Mouse (Mus musculus) midbrain, embryonic 13.5 days (tissue): Measurements from ENCODE around the gene Smg7. TPM values are rescaled to one million over a fixed set of nuclear protein-coding genes. Genes with fewer than 3 reads are reported as not detected.
"Not testable (repeated sequence)": the region's sequence is repeated elsewhere in the genome, so short reads cannot be mapped to it uniquely, and the experiment has no call there.

Experiments
- ATAC-seq: fragments of 200-750 bp; cut with Nextera tagmentation; 2 replicates; pipeline ENCODE4 v1.8.0; 2017; ENCODE audit warnings: mild to moderate bottlenecking, moderate TSS enrichment, moderate library complexity
- H3K27ac ChIP-seq: fragments of 300-500 bp; sonication (generic); 2 replicates; pipeline ENCODE4 v1.5.1; 2015; ENCODE audit warnings: inconsistent platforms, mild to moderate bottlenecking, moderate library complexity
- H3K27me3 ChIP-seq: fragments of 300-500 bp; sonication (generic); 2 replicates; pipeline ENCODE4 v1.6.1; 2015; ENCODE audit warnings: mild to moderate bottlenecking, inconsistent platforms
- H3K36me3 ChIP-seq: fragments of 300-500 bp; sonication (generic); 2 replicates; pipeline ENCODE4 v1.6.1; 2015; ENCODE audit warnings: mild to moderate bottlenecking, inconsistent platforms
- H3K4me1 ChIP-seq: fragments of 300-500 bp; sonication (generic); replicated peaks from 2 replicates; pipeline ENCODE4 v1.6.1; 2015; ENCODE audit warnings: inconsistent platforms
- H3K4me2 ChIP-seq: fragments of 300-500 bp; sonication (generic); replicated peaks from 2 replicates; pipeline ENCODE4 v1.6.1; 2015; ENCODE audit warnings: moderate library complexity, mild to moderate bottlenecking, inconsistent platforms
- H3K4me3 ChIP-seq: fragments of 300-500 bp; sonication (generic); replicated peaks from 2 replicates; pipeline ENCODE4 v1.5.1; 2015; ENCODE audit warnings: mild to moderate bottlenecking, inconsistent platforms
- H3K9ac ChIP-seq: fragments of 300-500 bp; sonication (generic); replicated peaks from 2 replicates; pipeline ENCODE4 v1.6.1; 2015; ENCODE audit warnings: mild to moderate bottlenecking, inconsistent platforms
- H3K9me3 ChIP-seq: fragments of 300-500 bp; sonication (generic); 2 replicates; pipeline ENCODE4 v1.6.1; 2016; ENCODE audit warnings: mild to moderate bottlenecking, inconsistent platforms
- WGBS: fragments of 180-500 bp; shearing (Covaris S2); methylation state at CpG from one replicate; pipeline ENCODE4 v1.1.7; 2015; 5-methylcytosine and 5-hydroxymethylcytosine counted together
- polyA plus RNA-seq: library from polyadenylated mRNA; unstranded; fragments of >200 nt; fragmentation: Nextera tagmentation; extraction: Ambion mirVana; gene quantifications from 2 replicates; pipeline ENCODE4 v1.2.1, GENCODE M21; 2015

Gene Smg7
- polyA plus RNA-seq, 1 experiment from 2014 or later = 36.9 TPM

DNA sequence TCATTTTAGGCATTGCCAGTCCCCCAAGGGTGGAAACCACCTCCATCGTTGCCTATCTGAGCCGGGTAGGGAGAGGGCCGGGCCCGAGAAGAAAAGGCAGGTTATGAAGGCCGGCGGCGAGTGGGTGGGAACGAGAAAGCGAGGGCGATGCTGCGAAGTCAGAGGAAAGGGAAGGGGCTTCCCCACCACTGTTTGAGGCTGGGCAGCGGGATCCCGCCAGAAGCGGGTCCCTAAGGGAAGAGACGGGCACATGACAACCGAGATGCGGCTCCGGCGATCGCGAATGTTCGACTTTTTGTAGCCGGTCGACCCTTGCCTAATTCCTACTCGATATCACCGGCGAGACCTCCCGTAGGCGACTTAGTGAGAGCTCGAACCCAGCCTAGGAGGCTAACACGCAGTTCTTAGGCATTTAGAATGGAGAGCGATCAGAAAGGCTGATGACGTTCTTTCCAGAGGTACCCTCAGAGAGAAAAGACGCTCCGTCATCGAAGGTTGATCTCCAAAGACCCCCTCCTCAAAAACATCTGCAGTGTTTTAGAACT, 1.2 kb upstream of the Smg7 start:
- no peaks in the 10 kb centered on the region for H3K36me3 ChIP-seq
- H3K4me1 ChIP-seq = peaks cover 20% of the 10 kb centered on the region
- no peaks in the 10 kb centered on the region for H3K9me3 ChIP-seq
- under 1% methylated on average over 36 of the region's 36 CpGs for WGBS
- peak overlapping the region; percentile 87 for H3K4me2 ChIP-seq
- H3K9ac ChIP-seq = peak overlapping the region; percentile 71
- no peaks in the 10 kb centered on the region for H3K27me3 ChIP-seq
- peak overlapping the region; percentile 89 for H3K4me3 ChIP-seq
- H3K27ac ChIP-seq = peak overlapping the region; percentile 99
- ATAC-seq = peak; percentile 57

- peak overlapping the region; percentile 89 for H3K4me3 ChIP-seq
- peak overlapping the region; percentile 99 for H3K27ac ChIP-seq
- peak overlapping the region; percentile 91 for H3K9ac ChIP-seq
- peak; percentile 89 for ATAC-seq
- no peaks in the 10 kb centered on the region for H3K9me3 ChIP-seq
- H3K4me2 ChIP-seq = peak overlapping the region; percentile 87
- H3K27me3 ChIP-seq = no peaks in the 10 kb centered on the region
- peaks cover 20% of the 10 kb centered on the region for H3K4me1 ChIP-seq
- no peaks in the 10 kb centered on the region for H3K36me3 ChIP-seq
- under 1% methylated on average over 53 of the region's 69 CpGs for WGBS
Observed at GRCm38 (mm10) chr1:152902665-152903516, 445 bp upstream of the Smg7 start.

- ATAC-seq = no peak
- peak overlapping the region; percentile 99 for H3K27ac ChIP-seq
- peak overlapping the region; percentile 89 for H3K4me3 ChIP-seq
Observed at GRCm38 (mm10) chr1:152901419-152901764, 1.1 kb downstream of the Smg7 start.

GRCm38 (mm10) chr1:152888086-152888485, 14.4 kb downstream of the Smg7 start:
- WGBS = 99% methylated on average over 3 of the region's 5 CpGs
- H3K4me2 ChIP-seq, H3K27me3 ChIP-seq, H3K27ac ChIP-seq, H3K9ac ChIP-seq, H3K4me1 ChIP-seq, H3K9me3 ChIP-seq, H3K4me3 ChIP-seq, H3K36me3 ChIP-seq, ATAC-seq: not testable (repeated sequence)

More at GRCm38 (mm10) chr1:152901419-152901764, 1.1 kb downstream of the Smg7 start:
- Histone ChIP-seq H3K4me1 (peaks cover 20% of the 10 kb centered on the region), H3K9me3 (no peaks in the 10 kb centered on the region), H3K4me2 (peak overlapping the region; percentile 84), H3K36me3 (no peaks in the 10 kb centered on the region), H3K9ac (peak overlapping the region; percentile 91), H3K27me3 (no peaks in the 10 kb centered on the region)
- under 1% methylated on average over 6 of the region's 6 CpGs for WGBS

GRCm38 (mm10) chr1:152871031-152871430, 31.4 kb downstream of the Smg7 start:
- H3K27me3 ChIP-seq = no peaks in the 10 kb centered on the region
- peaks cover 22% of the 10 kb centered on the region for H3K36me3 ChIP-seq
- H3K4me1 ChIP-seq = peaks cover 8% of the 10 kb centered on the region
- no peak overlapping the region for H3K4me3 ChIP-seq
- no peak overlapping the region for H3K27ac ChIP-seq
- no peaks in the 10 kb centered on the region for H3K9me3 ChIP-seq
- 85% methylated on average over 3 of the region's 3 CpGs for WGBS
- ATAC-seq = no peak
- no peak overlapping the region for H3K4me2 ChIP-seq
- H3K9ac ChIP-seq = no peak overlapping the region

DNA sequence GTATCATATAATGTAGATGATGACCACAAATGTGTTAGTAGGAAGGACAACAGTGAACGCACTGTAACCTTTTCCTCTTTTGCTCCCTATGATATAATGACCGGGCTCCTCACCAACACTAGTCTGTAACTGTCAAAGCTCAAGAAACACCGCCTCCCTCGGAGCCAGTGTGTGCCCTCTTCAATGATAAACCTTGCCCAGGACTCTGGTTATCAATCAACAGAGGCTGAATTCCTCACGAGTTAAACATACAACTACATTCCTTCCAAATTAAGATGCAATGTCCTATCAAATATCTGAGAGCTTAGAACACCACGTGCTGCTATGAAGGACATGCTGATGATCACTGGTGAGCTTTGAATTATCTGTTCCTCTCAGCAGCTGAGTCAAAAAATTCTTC, 32.5 kb downstream of the Smg7 start:
- 96% methylated on average over 6 of the region's 6 CpGs for WGBS

GRCm38 (mm10) chr1:152846856-152847255, 55.6 kb downstream of the Smg7 start:
- 95% methylated on average over 2 of the region's 2 CpGs for WGBS
- no peak overlapping the region for H3K9ac ChIP-seq
- H3K27me3 ChIP-seq = no peaks in the 10 kb centered on the region
- no peak for ATAC-seq
- H3K4me2 ChIP-seq = no peak overlapping the region
- H3K9me3 ChIP-seq = no peaks in the 10 kb centered on the region
- no peak overlapping the region for H3K4me3 ChIP-seq
- H3K36me3 ChIP-seq = peaks cover 78% of the 10 kb centered on the region
- no peaks in the 10 kb centered on the region for H3K4me1 ChIP-seq
- H3K27ac ChIP-seq = no peak overlapping the region

More for the DNA sequence above, 32.5 kb downstream of the Smg7 start:
- ATAC-seq = no peak
- H3K27ac ChIP-seq = no peak overlapping the region
- H3K9me3 ChIP-seq = no peaks in the 10 kb centered on the region
- peaks cover 30% of the 10 kb centered on the region for H3K36me3 ChIP-seq
- peaks cover 8% of the 10 kb centered on the region for H3K4me1 ChIP-seq
- H3K27me3 ChIP-seq = no peaks in the 10 kb centered on the region
- H3K4me2 ChIP-seq = no peak overlapping the region
- H3K4me3 ChIP-seq = no peak overlapping the region
- H3K9ac ChIP-seq = no peak overlapping the region

GRCm38 (mm10) chr1:152845211-152845730, 57.2 kb downstream of the Smg7 start:
- Histone ChIP-seq H3K4me2 (no peak overlapping the region), H3K27me3 (no peaks in the 10 kb centered on the region), H3K36me3 (peaks cover 80% of the 10 kb centered on the region), H3K4me1 (no peaks in the 10 kb centered on the region), H3K4me3 (no peak overlapping the region), H3K27ac (no peak overlapping the region), H3K9ac (no peak overlapping the region), H3K9me3 (no peaks in the 10 kb centered on the region)
- WGBS = 87% methylated on average over 3 of the region's 3 CpGs
- no peak for ATAC-seq

DNA sequence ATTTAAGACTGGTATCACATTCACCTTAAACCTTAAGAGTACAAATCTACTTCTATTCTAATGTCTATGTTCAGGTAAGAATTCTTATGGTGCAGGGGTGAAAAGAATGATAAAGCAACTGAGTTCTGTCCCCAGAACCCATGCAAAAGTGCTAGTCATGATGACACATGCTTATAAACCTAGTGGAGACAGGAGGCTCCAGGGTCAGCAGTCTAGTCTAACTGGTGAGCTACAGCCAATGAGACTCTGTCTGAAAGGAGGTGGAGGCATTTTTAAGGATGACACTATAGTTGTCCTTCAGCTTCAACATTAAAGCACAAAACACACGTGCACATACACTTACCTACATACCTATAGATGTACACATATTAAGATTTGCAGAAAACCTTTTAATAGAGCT, 57.8 kb downstream of the Smg7 start:
- ATAC-seq = no peak
- 100% methylated on average over 1 of the region's 1 CpGs for WGBS

GRCm38 (mm10) chr1:152841057-152841456, 61.4 kb downstream of the Smg7 start:
- 92% methylated on average over 2 of the region's 2 CpGs for WGBS
- Histone ChIP-seq H3K9ac (no peak overlapping the region), H3K4me1 (no peaks in the 10 kb centered on the region), H3K27me3 (no peaks in the 10 kb centered on the region), H3K36me3 (peaks cover 86% of the 10 kb centered on the region), H3K27ac (no peak overlapping the region), H3K4me3 (no peak overlapping the region), H3K4me2 (no peak overlapping the region), H3K9me3 (no peaks in the 10 kb centered on the region)
- ATAC-seq = no peak

More for the DNA sequence above, 57.8 kb downstream of the Smg7 start:
- Histone ChIP-seq H3K4me3 (no peak overlapping the region), H3K4me1 (no peaks in the 10 kb centered on the region), H3K27ac (no peak overlapping the region), H3K4me2 (no peak overlapping the region), H3K27me3 (no peaks in the 10 kb centered on the region), H3K9me3 (no peaks in the 10 kb centered on the region), H3K9ac (no peak overlapping the region), H3K36me3 (peaks cover 83% of the 10 kb centered on the region)

DNA sequence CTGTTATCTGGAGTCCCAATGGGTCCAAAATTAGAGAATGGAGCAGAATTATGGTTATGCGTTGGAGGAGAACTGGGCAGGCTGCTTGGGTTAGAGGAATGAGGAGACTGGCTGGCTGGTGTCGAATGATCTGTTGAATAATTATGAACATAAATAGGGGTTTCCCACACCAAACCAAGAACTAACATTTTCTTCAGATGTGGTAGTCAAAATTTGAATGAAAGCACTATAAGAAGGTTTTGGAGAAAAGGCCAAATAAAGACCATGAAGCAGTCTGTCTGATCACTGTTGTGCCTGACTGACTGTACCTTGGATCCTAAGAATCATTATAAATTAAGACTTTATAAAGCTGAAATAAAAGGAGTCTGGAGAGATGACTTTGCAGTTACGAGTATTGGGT, 62.1 kb downstream of the Smg7 start:
- no peak overlapping the region for H3K9ac ChIP-seq
- H3K36me3 ChIP-seq = peaks cover 83% of the 10 kb centered on the region
- H3K27me3 ChIP-seq = no peaks in the 10 kb centered on the region
- H3K4me3 ChIP-seq = no peak overlapping the region
- no peak overlapping the region for H3K4me2 ChIP-seq
- ATAC-seq = no peak
- no peaks in the 10 kb centered on the region for H3K4me1 ChIP-seq
- H3K27ac ChIP-seq = no peak overlapping the region
- 92% methylated on average over 3 of the region's 3 CpGs for WGBS
- no peaks in the 10 kb centered on the region for H3K9me3 ChIP-seq

- Histone ChIP-seq H3K36me3 (peaks cover 73% of the 10 kb centered on the region), H3K4me2 (no peak overlapping the region), H3K4me1 (no peaks in the 10 kb centered on the region), H3K27ac (no peak overlapping the region), H3K9ac (no peak overlapping the region), H3K27me3 (no peaks in the 10 kb centered on the region), H3K4me3 (no peak overlapping the region), H3K9me3 (no peaks in the 10 kb centered on the region)
- no peak for ATAC-seq
- 92% methylated on average over 12 of the region's 12 CpGs for WGBS
Observed at GRCm38 (mm10) chr1:152838841-152839240, 63.6 kb downstream of the Smg7 start.
